Mouse (Mus musculus): ENCODE measurements around the gene Sde2. TPM values are rescaled to one million over a fixed set of nuclear protein-coding genes. Genes with fewer than 3 reads are reported as not detected.
A peak's percentile ranks its signal among the peaks of the same experiment; 100 is the strongest.

Gene Sde2
- total RNA-seq (2017), result 33.0 and 38.8 TPM in 2 replicates

DNA sequence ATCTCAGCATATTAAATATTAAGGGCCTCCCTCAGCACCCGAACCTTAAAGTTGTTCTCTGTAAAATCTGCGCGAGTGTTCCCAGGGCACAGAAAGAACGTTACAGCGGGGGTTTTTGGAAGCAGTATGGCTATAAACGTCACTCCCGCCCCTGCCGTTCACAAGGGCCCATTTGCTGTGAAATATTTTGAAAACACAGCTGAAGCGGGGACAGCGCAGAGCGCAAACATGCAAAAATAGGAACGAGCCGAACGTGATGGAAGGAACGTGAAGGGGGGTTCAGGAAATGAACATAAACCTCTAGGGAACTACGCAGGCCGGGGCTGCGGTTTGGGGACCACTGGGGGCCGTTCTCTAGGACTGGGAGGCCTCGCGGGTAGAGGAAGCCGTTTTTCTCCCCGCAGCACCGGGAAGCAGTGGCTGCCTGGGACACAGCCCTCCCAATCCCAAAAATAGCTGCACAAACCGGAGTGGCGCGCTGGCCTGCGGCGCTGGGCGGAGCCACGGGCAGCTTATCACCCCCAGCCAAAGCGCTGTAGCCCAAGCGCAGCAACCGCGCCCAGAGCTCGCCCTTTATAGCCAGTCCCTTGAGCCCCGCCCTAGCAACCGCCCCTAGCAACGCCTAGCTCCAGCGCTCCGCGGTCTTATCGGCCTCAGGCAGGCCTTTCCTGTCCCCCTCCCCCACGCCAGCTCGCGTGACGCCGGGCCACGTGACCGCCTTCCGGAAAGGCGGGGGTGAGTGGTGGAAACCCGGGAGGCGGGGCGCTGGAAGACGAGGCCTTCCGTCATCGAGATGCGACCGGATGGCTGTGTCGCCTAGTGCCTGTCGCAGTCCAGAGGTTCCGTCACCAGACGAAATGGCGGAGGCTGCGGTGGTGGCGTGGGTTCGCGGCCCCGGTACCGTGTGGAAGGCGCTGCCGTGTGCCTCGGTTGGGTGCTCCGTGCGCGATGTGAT, at the start of gene Sde2:
Sde2 (plus strand) TSS at position 812 of the 955 bp plus-strand sequence.
- ATAC-seq (ENCODE audit: extremely low read depth, insufficient number of reproducible peaks, low FRiP score, poor library complexity, severe bottlenecking), result peak; percentile 82

DNA sequence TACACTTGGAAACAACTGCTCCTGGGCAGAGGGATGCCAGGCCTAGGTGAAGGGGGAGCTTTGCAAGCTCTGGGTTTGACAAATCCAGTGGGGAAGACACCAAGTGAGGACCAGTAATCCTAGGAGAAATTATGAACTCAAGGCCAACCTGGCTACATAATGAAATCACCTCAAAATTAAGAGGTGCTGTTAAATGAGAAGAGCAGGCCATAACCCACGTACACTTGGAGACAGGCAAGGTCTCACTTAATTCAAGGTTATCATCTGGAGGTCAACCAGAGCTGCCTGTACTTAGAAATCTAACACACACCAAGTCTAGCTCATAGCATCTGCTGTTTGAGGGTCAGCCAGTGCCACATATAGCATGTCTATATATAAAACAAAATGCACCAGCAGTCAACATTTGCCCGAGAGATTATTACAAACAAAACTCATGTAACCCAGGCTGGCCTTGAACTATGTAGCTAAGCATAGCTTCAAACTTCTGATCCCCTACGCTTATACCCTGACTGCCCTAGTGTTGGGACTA, 49.4 kb upstream of the Sde2 start:
- no peak for ATAC-seq (ENCODE audit: extremely low read depth, insufficient number of reproducible peaks, low FRiP score, poor library complexity, severe bottlenecking)

DNA sequence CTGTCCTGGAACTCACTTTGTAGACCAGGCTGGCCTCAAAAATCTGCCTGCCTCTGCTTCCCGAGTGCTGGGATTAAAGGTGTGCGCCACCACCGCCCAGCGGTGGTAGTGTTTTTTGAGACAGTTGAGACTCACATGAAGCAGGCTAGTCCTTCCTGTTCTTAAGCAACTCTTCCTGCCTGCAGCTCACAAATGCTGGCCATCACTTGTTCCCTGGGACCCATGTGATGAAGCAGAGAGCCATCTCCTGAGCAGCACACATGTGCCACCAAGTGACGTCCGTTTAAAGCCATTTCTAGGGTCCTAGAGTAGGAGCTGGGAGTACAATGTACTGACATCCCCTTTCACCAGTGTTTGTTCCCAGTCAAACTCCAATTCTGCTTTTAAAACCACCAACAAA, 47.0 kb upstream of the Sde2 start:
- ATAC-seq (ENCODE audit: extremely low read depth, insufficient number of reproducible peaks, low FRiP score, poor library complexity, severe bottlenecking), result no peak

DNA sequence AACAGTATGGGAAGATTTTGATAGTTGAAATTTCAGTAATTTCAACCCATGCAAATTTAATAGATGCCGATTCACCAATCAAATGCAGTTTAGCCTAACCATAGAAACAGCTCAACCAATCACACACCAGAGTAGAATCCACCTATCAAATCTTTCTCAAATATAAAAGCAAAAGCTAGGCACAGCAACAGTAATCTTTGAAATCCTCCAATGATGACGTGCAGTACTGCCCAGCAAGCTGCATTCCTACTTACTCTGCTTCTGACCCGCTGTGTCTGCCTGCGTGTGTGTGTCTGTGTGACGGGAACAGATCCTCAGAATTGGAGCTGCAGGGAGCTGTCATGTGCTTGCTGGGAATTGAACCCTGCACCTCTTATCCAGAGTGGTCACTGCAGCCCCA, 42.1 kb upstream of the Sde2 start:
- no peak for ATAC-seq (ENCODE audit: extremely low read depth, insufficient number of reproducible peaks, low FRiP score, poor library complexity, severe bottlenecking)

DNA sequence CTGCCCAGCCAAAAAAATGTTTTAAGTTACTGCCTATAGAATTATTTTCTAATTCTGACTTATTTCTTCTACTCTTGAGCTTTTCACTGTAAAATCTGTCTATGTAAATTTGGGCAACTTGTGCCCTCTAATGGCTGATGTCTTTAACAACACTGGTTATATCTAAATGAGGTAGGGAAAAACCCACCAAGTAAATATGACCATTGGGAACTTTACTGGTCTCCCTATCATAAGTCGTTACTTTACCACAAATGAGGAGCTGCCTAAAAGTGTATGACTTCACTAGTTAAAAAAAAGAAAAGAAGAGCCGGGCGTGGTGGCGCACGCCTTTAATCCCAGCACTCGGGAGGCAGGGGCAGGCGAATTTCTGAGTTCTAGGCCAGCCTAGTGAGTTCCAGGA, 40.0 kb upstream of the Sde2 start:
- ATAC-seq (ENCODE audit: extremely low read depth, insufficient number of reproducible peaks, low FRiP score, poor library complexity, severe bottlenecking), result no peak

DNA sequence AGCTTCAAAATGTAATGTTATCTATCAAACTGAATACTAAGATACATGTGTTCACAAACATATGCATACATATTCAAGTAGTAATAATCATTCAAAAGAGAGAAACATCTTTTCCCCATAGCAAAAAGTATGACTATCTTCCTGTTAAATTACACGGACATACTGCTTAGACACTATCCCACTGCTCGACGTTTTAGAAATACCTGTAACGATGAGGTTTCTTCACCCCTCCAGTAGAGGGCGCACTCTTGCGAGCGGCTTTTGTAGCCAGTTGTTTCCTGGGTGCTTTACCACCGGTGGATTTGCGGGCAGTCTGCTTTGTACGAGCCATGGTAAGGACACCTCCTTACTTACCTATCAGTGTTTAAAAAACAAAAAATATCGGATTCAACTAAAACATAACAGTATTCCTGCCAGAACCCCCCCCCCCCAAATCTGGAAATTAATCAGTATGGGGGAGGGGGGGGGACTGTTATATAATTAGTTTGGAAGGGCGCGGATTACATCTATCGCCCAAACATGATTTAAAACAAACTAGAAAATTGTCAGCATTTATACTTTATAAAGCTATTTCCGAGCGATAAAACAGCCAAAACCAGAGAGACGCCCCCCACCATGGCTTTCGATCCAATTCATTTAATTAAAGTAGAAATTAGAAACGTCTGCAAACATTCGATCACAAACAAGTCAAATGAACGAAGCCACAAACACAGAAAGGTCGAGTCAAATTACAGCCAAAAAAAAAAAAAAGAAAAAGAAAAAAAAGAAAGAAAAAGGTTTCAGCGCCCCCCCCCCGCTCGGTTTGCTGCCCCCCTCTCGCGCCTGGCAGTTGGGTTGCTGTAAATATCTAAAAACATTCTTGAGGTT, 39.1 kb upstream of the Sde2 start:
- no peak for ATAC-seq (ENCODE audit: extremely low read depth, insufficient number of reproducible peaks, low FRiP score, poor library complexity, severe bottlenecking)

DNA sequence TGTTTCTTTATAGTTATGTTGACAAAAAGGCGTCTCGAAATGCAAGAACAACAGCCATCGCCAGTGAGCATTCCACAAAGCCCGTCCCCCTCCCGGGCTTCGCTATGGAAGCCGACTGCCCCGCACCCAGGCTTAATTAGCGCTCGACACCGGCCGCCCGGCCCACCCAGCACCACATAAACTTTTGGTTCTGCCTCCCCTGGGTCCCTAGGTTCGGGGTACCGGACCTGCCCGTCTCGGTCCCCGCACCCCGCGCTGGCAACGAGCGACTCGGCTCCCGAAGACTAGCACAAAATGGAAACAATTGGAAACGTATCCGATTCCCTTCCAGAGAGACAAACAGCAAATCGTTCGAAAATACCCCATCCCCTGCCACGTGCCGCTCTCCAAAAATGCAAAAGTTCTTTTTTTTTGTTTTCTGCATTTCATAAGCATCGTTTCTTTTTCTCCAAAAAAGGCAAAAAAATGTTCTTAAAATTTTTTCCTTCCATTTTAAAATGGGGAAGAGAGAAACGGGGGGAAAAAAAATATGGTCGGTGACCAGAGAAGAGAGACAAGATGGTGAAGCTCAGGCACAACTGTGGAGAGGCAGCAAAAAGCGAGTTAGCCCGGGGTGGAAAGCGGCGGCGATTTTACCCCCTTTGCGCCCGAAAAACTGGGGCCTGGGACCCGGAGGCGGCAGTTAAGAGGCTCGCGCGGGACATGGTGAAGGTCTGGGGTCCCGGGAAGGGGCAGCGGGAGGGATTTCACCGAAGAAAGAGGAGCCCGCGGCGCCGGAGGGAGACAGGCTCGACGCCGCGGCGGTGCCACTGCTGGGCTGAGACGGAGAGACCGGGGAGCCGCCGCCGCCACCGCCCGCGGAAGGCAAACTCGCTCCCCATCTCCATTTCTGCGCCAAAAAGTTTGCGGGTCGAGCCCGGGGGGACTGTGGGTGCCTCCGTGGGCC, 38.2 kb upstream of the Sde2 start:
- ATAC-seq (ENCODE audit: extremely low read depth, insufficient number of reproducible peaks, low FRiP score, poor library complexity, severe bottlenecking), result no peak; the same call in 1 of the 2 replicates

DNA sequence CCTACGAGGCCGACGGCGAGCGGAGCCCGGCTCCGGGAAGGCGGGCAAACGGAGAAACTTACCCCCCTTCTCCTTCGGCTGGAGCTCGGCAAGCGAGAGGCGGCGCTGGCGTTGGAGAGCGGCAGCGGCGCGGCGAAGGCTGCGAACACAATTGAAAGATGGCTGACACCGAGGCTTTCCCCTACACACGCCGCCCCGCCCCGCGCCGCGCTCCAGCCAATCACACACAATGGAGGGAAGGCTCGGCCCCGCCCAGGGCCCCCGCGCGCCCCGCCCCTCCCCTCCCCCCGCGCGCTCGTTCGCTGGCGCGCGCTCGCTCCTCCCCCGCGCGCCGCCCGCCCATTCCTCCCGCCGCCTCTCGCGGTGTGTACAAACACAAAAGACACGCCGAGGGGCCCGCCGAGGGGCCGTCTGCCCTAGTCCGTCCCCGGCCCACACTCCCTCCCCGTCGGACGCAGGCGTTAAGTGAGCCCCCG, 37.5 kb upstream of the Sde2 start:
- ATAC-seq (ENCODE audit: extremely low read depth, insufficient number of reproducible peaks, low FRiP score, poor library complexity, severe bottlenecking), result peak; percentile 88

DNA sequence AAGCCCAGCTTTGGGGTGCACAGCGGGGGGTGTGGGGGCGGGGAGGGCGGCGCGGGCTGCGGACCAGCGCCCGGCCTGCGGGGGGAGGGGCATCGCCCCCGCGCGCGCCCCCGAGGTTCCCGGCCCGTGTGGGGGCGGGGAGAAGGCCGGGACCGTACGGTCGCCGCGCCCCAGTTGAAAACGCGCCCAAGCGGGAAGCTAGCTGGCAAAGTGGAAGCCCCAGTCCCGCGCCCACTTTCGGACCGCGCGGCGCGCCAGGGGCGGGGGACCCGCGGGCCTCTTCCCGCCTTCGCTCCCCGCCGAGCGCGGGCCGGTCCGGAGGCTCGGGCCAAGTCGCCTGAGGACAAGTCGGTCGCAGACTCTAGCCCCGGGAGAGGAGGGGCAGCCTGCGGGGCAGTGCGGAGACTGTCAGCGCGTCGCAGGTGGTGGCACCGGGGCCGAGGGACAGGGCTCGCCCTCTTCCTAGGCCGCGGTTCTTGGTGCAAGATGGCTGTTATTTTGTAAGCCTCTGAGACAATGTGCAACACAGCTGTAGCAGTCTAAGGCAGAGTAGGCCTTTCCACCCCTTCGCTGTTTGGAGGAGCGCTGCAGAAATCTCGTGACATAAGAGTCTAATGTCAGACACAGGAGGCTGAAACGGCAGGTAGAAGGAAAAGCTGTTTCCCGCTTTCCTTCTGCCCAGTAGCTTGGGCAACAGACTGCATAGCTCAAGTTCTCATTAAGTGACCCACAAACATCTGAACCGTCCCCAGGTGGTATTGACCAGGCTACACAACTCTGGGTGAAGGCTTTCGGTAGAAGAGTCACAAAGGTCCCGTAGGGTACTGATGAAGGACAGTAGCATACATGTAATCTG, 36.8 kb upstream of the Sde2 start, which contains the start of gene H3f3a:
H3f3a (minus strand) TSS at position 59 of the 856 bp plus-strand sequence.
- ATAC-seq (ENCODE audit: extremely low read depth, insufficient number of reproducible peaks, low FRiP score, poor library complexity, severe bottlenecking), result peak; percentile 46

DNA sequence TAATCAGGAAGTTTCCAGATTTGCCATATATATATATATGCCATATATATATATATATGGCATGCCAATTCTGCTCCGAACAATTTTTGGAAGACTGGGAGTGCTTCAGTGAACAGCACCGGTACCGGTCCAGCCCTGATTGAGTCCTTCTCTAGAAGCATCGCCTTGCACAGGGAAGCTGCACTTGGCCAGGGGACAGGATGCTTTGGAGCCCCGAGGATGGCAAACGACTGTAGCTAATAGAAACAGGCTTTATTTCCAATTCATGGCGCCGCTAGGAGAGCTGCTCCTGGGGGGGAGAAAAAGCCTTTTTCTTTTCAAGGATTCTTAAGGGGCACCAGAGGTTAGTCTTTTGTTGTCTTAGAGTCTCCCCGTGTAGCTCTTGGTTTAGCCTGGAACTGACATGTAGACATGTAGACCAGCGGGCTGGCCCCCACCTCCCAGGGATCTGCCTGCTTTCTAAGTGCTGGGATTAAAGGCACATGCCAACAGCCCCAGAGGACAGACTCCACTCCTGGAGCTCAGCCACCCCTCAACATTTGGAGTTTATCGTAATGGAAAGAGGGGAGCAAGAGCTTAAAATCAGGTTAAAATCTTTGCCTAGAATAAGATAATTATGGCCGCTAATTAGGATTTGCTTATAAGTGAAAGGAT, 35.4 kb upstream of the Sde2 start:
- no peak for ATAC-seq (ENCODE audit: extremely low read depth, insufficient number of reproducible peaks, low FRiP score, poor library complexity, severe bottlenecking)

DNA sequence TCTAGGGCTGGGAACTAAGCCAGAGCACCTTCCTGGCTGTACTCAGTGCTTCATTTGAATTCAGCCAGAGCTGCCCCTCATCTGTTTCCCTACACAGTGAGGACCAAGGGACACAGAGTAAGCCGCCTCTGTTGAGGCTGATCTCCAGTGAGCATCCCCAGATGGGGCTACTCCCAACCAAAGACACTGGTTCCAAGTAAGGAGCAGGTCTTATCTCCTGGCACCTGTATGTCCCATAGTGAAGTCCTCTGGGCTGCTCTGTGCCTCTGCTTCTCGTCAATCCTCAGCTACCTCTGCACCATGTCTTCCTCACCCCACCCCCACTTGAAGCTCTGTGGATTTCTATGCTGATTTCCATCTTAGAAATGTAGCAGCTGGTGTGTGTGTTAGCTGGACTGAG, 32.9 kb upstream of the Sde2 start:
- no peak for ATAC-seq (ENCODE audit: extremely low read depth, insufficient number of reproducible peaks, low FRiP score, poor library complexity, severe bottlenecking)

DNA sequence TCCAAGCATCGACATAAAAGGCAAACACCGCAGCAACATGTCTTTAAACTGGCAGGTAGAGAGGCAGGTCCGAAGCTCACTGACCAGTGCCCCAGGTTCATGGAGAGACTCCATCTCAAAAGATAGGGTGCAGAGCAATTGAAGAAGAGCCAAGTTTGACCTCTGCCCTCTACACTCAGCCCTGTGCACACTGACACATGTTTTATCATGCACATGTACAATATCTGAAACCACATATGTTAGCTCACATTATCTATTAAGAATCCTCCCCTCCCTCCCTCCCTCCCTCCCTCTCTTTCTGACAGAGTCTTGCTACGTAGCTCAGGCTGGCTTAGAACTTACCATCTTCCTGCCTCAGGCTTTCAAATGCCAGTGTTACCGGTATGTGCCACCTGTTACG, 29.8 kb upstream of the Sde2 start:
- no peak for ATAC-seq (ENCODE audit: extremely low read depth, insufficient number of reproducible peaks, low FRiP score, poor library complexity, severe bottlenecking)

DNA sequence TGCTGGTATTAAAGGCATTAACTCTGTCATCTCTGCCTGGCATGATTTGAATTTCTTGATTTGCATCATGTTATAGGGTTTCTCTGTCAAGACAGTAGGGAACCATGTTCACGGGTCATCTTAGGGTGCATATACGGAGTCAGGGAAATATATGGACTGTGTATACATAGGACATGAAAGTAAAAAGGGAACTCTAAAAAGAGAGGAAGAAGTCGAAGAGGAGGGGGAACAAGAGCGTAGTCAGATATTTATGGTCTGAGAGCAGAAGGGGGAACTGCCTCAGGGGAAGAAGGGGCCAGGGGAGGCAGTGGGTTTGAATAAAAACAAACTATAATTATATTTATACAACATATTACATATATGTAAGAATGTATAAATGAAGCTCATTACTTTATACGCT, 28.7 kb upstream of the Sde2 start:
- 0 out of 2 replicates have a peak, but pooled peaks have one; percentile 17 for ATAC-seq (ENCODE audit: extremely low read depth, insufficient number of reproducible peaks, low FRiP score, poor library complexity, severe bottlenecking)

DNA sequence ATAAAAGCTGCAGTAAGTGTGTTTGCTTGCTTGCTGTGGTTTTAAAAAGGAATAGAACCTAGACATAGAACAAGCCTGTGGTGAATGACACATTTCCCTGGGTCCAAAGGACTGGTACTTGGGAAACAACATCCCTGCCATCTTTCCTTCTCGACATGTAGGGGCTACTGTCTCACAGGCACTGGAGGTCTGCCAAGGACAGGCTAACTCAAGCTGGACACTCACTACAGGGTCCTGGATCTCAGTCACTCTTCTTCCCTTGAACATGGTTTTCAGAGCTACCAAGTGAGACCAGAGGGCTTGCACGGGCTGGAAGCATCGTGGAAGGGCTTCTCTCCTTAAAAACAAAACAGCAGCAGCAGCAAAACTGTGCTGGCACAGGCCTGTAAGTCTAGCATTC, 27.2 kb upstream of the Sde2 start:
- no peak for ATAC-seq (ENCODE audit: extremely low read depth, insufficient number of reproducible peaks, low FRiP score, poor library complexity, severe bottlenecking)

DNA sequence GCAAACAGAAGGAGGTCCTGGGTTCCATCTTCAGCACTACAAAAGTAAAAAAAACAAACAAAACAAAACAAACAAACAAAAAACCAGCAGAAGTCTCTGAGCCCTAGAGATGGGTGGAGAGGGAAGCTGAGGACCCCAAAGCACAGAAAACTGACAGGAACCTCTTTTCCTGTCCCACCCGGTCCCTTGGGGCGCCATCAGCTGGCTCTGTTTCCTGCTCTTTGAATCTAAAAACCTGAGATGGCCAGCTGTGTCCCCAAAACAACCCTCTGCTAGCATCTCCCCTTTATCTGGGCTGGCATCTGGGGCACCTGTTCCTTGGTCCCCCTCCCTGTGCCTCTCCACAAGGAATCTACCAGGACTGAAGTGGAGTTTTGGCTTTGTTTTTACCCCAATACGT, 26.2 kb upstream of the Sde2 start:
- no peak for ATAC-seq (ENCODE audit: extremely low read depth, insufficient number of reproducible peaks, low FRiP score, poor library complexity, severe bottlenecking)

DNA sequence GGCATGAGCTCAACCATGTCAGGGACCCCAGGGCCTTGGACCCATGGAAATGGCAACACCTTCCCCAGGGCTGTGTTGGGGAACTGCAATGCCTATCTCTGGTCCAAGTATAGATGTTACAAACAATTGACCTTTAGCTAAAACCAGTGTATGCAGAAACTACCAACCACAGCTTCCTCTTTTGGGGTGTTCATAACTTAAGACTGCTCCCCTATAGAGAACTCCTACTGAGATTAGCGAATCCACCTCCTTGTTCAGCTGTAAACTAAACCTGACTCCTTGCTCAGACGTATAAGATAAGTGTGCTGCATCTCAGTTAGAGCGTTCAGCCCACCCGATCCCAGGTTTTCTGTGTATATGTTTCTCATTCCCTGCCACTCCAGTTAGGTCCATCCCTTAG, 24.3 kb upstream of the Sde2 start:
- ATAC-seq (ENCODE audit: extremely low read depth, insufficient number of reproducible peaks, low FRiP score, poor library complexity, severe bottlenecking), result peak; percentile 43

DNA sequence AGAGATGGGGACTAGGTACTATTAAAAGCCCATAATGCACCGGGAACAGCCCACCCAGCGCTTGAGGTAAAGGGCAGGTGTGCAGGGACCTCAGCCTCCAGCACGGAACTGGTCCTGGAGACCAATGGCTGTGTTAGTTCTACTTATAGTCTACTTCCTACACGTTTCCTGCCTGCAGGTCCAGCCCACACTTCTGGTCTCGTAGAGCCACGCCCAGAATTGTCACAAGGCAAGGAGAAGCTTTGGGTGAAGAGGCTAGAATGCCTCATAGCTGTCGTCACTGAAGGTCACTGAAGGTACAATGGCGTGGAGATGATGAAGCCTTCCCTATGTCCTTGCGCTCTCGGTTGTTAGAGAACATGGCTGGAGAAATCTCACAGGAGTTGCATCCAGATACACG, 21.2 kb upstream of the Sde2 start:
- peak; percentile 96 for ATAC-seq (ENCODE audit: extremely low read depth, insufficient number of reproducible peaks, low FRiP score, poor library complexity, severe bottlenecking)
